Mouse (Mus musculus) testis, adult 2 months (tissue): ENCODE measurements around the gene Igfbp7. TPM values are rescaled to one million over a fixed set of nuclear protein-coding genes. Genes with fewer than 3 reads are reported as not detected.

ENCODE experiments used
- H3K27ac ChIP-seq: fragments of 200-500 bp; 2 replicates; pipeline ENCODE4 v1.5.1; 2012; ENCODE audit warnings: low read depth, low read length; ENCODE audit not compliant: control insufficient read depth, insufficient read depth
- H3K27me3 ChIP-seq: fragments of 200-500 bp; 2 replicates; pipeline ENCODE4 v1.6.1; 2012; ENCODE audit warnings: mild to moderate bottlenecking, low read length, moderate library complexity; ENCODE audit not compliant: control insufficient read depth, insufficient read depth
- H3K36me3 ChIP-seq: fragments of 200-500 bp; 2 replicates; pipeline ENCODE4 v1.6.1; 2012; ENCODE audit warnings: mild to moderate bottlenecking, low read length; ENCODE audit not compliant: control insufficient read depth, insufficient read depth
- H3K4me1 ChIP-seq: fragments of 200-500 bp; 2 replicates; pipeline ENCODE4 v1.6.1; 2012; ENCODE audit warnings: low read length; ENCODE audit not compliant: control insufficient read depth, insufficient read depth
- H3K4me3 ChIP-seq: fragments of 200-500 bp; 2 replicates; pipeline ENCODE4 v1.5.1; 2012; ENCODE audit warnings: low read depth, mild to moderate bottlenecking, low read length, moderate library complexity, mixed read lengths; ENCODE audit not compliant: control insufficient read depth
- CTCF ChIP-seq: fragments of 200-500 bp; IDR thresholded peaks from 2 replicates; pipeline ENCODE4 v1.5.1; 2012; ENCODE audit warnings: low read depth, mild to moderate bottlenecking, inconsistent platforms, low read length, moderate library complexity; ENCODE audit not compliant: control insufficient read depth, insufficient read depth, insufficient replicate concordance
- POLR2A ChIP-seq: fragments of 200-500 bp; IDR thresholded peaks from 2 replicates; pipeline ENCODE4 v1.6.1; 2012; ENCODE audit warnings: low read depth, mild to moderate bottlenecking, inconsistent platforms, low read length, moderate library complexity; ENCODE audit not compliant: control insufficient read depth
- polyA plus RNA-seq: library from polyadenylated mRNA; depleted of rRNA; stranded (reverse); fragments of >200 nt; gene quantifications from 2 replicates; pipeline ENCODE4 v1.2.3, GENCODE M21; 2012

The Igfbp7 gene
- polyA plus RNA-seq, 1 experiment: 94.8 TPM

DNA sequence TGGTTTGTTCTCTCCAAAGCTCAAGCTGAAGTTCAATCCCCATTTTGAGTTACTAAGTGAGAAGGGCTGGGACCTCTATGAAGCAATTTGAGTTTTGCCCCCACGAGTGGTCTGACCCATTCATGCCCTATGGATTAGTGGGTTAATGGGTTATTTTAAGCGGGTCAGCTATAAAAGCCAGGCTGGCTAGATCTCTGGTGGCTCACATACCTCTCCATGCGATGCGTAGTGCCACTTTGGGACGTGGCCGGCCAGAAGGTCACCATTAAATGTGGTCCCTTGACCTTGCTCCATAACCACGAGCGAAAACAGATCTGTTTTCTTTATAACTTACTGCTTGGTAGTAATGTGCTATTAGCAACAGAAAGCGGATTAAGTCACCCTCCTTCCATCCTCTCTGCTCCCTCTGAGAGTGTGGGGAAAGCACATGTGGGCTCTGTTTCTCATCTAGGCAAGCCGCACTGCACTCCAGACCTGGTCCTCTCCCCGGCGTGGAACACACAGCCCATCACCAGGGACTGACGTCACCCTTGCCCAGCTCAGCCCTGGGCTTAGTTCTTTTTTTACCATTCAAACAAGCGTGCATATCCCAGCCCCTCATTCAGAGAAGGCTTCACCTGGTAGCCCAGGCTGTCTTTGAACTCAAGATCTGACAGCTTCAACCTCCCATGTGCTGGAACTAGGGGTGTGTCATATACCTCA is 28.3 kb downstream of the Igfbp7 start:
- Histone ChIP-seq H3K27ac (no peak overlapping the region), H3K27me3 (no peaks in the 10 kb centered on the region), H3K36me3 (no peaks in the 10 kb centered on the region), H3K4me3 (no peak overlapping the region), H3K4me1 (no peaks in the 10 kb centered on the region; the same call in 1 of the 2 replicates)
- TF ChIP-seq CTCF (no peak), POLR2A (no peak)

DNA sequence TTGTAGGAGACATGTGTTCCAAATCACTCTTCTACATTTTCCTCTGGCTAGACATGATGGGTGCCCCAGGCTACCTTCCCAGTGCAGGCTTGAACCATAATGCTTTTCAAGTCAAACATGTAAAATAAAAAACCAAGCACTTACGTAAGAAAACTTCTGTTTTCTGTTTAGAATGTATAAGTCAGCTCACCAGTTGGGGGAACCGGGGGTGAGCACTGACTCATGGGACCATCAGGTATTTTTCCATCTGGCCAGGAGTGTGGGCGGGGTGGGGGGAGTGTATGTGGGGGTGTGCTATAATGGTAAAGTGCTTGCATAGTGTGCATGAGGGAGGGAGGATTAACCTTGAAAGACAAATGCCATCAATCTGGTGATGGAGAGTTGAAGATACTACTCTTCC is 29.8 kb downstream of the Igfbp7 start:
- Histone ChIP-seq H3K27ac (no peak overlapping the region), H3K36me3 (no peaks in the 10 kb centered on the region), H3K4me3 (no peak overlapping the region), H3K4me1 (peaks cover 3% of the 10 kb centered on the region; the same call in 1 of the 2 replicates), H3K27me3 (no peaks in the 10 kb centered on the region)
- no peak for TF ChIP-seq POLR2A
- TF ChIP-seq CTCF: no peak

DNA sequence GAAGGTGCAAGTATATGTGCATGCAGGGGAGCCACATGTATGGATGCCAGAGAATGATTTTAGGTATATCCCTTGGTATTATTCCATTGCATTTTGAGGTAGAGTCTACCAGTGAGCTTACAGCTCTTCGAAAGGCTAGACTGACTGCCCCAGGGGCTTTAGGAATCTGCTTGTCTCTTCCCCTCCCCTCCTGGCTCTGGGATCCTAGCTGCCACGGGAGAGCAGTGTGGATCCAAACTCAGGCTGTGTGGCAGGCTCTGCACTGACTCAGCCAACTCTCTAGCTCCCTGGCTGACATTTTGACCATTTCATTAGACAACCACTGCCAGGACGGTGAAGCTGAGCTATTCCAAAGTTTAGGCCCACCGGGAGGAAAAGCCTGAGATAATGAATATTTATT is 32.3 kb downstream of the Igfbp7 start:
- TF ChIP-seq POLR2A: no peak
- H3K27me3 ChIP-seq: no peaks in the 10 kb centered on the region
- no peaks in the 10 kb centered on the region for H3K36me3 ChIP-seq
- peaks cover 14% of the 10 kb centered on the region for H3K4me1 ChIP-seq
- no peak overlapping the region for H3K27ac ChIP-seq
- no peak overlapping the region for H3K4me3 ChIP-seq

DNA sequence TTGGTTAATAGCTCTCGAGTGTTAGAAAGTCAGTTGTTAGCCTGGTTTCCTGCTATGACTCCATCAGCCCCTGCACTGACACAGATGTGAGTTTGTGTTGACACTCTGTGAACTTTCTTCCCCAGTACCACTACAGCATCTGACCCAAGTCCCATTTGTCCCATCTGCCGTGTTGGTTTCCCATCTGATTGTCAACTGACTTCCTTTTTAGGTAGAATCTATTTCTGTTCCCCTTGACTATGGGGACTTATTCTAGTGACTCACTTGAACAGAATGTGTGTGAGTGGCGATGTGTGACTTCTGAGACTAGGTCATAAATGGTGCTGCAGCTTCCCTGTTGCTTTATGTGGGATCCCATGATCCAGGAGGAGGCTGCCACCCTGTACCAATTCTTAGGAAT is 32.9 kb downstream of the Igfbp7 start:
- peaks cover 14% of the 10 kb centered on the region for H3K4me1 ChIP-seq
- H3K4me3 ChIP-seq: no peak overlapping the region
- no peak for TF ChIP-seq POLR2A
- TF ChIP-seq CTCF: no peak

DNA sequence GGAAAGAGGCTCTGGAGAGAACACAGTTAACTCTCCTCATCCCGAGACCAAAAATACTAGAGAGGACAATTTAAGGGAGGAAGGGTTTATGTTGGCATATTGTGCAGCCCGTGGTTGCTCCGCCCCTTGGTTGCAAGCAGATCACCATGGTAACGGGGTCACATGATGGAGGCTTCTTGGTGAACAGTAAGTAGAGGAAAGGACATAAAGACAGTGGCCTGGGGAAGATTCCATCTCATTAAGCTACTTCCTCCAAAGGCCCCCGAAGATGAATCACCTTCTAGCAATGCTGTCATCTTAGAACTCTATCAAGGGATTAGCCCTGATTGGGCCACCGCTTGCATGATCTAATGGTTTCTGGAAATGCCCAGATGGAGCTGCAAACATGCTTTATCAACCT is 35.1 kb downstream of the Igfbp7 start:
- Histone ChIP-seq H3K4me1 (peaks cover 14% of the 10 kb centered on the region), H3K36me3 (no peaks in the 10 kb centered on the region), H3K27ac (peak overlapping the region; percentile 56; the same call in 1 of the 2 replicates), H3K4me3 (peak overlapping the region; percentile 40), H3K27me3 (no peaks in the 10 kb centered on the region)
- TF ChIP-seq CTCF (no peak), POLR2A (no peak)

More for the DNA sequence above, 32.9 kb downstream of the Igfbp7 start:
- Histone ChIP-seq H3K27me3 (no peaks in the 10 kb centered on the region), H3K27ac (no peak overlapping the region), H3K36me3 (no peaks in the 10 kb centered on the region)

DNA sequence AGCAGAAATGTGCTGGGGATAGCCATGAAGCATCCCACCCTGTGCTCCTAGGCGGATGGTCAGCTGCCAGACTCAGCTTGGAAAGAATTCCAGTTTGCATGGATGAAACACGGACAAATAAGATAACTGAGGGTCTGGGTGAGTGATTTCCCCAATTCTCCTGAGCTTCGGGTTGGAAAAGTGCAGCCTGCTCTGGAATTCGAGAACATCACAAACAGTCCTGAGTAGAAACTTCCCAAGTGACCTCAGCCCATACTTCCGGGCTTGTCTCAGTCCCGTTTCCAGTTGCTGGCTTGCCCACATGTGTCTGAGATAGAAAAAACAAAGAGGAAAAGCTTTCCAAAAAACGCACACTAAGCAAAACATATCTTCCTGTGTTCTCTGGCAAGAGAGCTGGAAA is 35.6 kb downstream of the Igfbp7 start:
- Histone ChIP-seq H3K27me3 (no peaks in the 10 kb centered on the region), H3K36me3 (no peaks in the 10 kb centered on the region), H3K4me1 (peaks cover 14% of the 10 kb centered on the region), H3K27ac (peak overlapping the region; percentile 56; the same call in 1 of the 2 replicates), H3K4me3 (peak overlapping the region; percentile 40)
- TF ChIP-seq CTCF (no peak), POLR2A (no peak)

DNA sequence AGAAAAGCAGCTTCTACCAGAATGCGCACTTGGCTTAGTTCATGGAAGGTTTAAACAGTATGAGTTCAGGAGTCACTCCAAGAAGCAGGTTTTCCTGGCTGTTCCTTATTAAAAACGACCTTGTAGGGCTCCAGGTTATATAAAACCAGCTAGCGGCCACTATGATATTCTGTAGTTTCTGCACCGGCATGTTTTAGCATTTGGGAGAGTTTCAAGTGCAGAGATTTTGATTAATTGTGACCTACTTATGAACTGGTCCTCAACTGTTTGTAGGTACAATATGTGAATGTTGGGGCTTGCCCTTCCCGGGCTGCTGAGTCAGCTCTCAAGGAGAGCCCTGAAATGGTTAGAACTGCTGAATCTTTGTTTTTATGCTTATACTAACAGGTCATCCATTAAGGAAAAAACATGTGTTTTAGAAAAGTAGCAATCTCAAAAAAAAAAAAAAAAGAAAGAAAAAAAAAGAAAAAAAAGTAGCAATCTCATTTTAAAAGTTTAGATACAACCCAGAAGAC is 37.4 kb downstream of the Igfbp7 start:
- Histone ChIP-seq H3K27ac (peak overlapping the region; percentile 49), H3K36me3 (no peaks in the 10 kb centered on the region), H3K4me1 (peaks cover 14% of the 10 kb centered on the region), H3K27me3 (no peaks in the 10 kb centered on the region), H3K4me3 (no peak overlapping the region)
- no peak for TF ChIP-seq CTCF
- TF ChIP-seq POLR2A: no peak

DNA sequence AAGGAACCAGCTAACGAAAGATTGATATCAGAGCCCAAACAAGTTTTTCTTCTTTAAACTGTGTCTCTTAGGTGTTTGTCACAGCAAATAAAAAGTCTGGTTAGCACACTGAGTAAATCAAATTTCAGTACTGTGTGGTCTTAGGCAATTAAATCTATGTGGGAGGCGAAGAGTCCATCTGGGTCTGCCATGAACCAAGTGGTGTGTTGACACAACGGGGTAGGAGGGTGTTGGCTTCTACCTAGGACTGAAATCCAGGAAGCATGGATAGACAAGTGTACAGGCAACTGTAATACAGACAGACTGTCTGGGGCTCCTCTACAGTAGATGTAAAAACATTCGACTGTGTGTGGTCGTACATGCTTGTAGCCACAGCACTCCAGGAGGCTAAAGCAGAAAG is 38.4 kb downstream of the Igfbp7 start:
- Histone ChIP-seq H3K27me3 (no peaks in the 10 kb centered on the region), H3K36me3 (no peaks in the 10 kb centered on the region), H3K27ac (no peak overlapping the region; the same call in 1 of the 2 replicates), H3K4me1 (peaks cover 14% of the 10 kb centered on the region), H3K4me3 (no peak overlapping the region)
- no peak for TF ChIP-seq POLR2A
- no peak for TF ChIP-seq CTCF
